Mouse (Mus musculus): ENCODE results near the gene Tbccd1. TPM values are rescaled to one million over a fixed set of nuclear protein-coding genes. Genes with fewer than 3 reads are reported as not detected.

The Tbccd1 gene
- polyA plus RNA-seq, 1 experiment from 2014 or later: 24.0 TPM

DNA sequence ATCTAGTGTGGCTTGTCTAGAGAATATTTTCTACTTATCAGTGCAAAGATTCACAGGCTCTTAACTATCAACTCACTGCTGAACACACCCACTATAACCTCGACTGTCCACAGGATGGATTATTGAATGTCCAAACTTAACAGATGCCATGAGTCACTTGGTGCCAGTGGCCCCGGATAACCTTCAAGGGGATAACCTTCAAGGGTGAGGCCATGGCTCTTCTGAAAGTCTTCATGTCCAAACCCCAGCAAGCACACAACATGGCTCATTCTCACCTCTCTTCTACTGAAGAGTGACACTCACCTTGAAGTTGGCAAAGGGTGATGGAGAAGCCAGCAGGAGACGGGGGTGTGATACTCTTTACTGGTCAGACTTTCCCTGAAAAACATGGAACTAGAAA lies 29.3 kb upstream of the Tbccd1 start:
- Histone ChIP-seq H3K4me3 (replicated peaks) (no peak overlapping the region), H3K4me2 (no peak overlapping the region), H3K9ac (no peak overlapping the region; the same call in 1 of the 2 replicates), H3K36me3 (no peaks in the 10 kb centered on the region), H3K27me3 (no peaks in the 10 kb centered on the region), H3K9me3 (replicated peaks) (no peaks in the 10 kb centered on the region), H3K4me1 (replicated peaks) (peaks cover 41% of the 10 kb centered on the region), H3K27ac (no peak overlapping the region)
- 53% methylated on average over 3 of the region's 3 CpGs for WGBS (ENCODE audit: insufficient replicate concordance)
- DNase-seq (no peak), ATAC-seq (ENCODE audit: low read depth) (no peak)

DNA sequence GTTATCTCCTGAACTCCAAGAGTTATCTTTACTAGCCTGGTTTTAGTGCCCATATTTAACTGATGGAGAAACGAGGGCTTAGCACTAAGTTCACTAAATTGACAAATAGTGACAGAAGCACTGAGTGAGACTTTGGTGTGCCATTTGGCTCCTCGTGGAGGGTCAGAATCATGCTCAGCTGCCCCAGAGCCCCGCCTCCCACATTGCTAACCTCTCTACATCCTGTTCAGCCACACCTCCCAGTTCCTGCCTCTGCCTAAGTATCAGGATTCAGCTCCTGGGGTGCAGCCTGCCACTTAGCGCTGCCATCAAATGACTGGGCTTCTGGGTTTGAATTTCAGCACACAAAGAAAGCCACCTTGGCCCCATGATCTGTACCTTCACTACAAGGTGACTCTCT lies 27.9 kb upstream of the Tbccd1 start:
- 22% methylated on average over 4 of the region's 4 CpGs for WGBS (ENCODE audit: insufficient replicate concordance)

DNA sequence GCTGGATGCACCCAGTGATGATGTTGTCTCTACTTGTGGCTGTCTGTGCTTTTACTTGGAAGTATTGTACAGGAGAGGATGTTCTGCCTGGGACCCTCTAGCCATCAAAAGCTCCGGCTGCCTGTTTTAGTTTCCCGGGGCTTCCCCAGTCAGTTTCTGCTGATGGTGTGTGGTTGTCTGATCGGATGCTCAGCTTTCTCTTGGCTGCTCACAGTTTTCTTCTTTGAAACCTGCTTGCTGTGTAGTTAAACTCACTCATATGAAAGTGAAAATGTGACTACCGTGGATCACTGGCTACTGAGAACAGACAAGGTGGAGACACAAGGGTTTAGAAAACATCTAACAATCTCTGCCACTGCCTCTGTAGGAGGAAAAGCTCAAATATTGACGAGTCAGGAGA lies 26.0 kb upstream of the Tbccd1 start:
- H3K27me3 ChIP-seq: no peaks in the 10 kb centered on the region
- H3K4me3 ChIP-seq (replicated peaks): no peak overlapping the region
- no peaks in the 10 kb centered on the region for H3K9me3 ChIP-seq (replicated peaks)
- ATAC-seq (ENCODE audit: low read depth) (no peak), DNase-seq (no peak)
- no peak overlapping the region for H3K4me2 ChIP-seq
- H3K27ac ChIP-seq: no peak overlapping the region
- WGBS (ENCODE audit: insufficient replicate concordance): 60% methylated on average over 5 of the region's 5 CpGs
- H3K36me3 ChIP-seq: no peaks in the 10 kb centered on the region
- no peak overlapping the region for H3K9ac ChIP-seq
- peaks cover 51% of the 10 kb centered on the region for H3K4me1 ChIP-seq (replicated peaks)

More for the DNA sequence above, 27.9 kb upstream of the Tbccd1 start:
- no peak overlapping the region for H3K27ac ChIP-seq
- no peak for DNase-seq
- H3K9ac ChIP-seq: no peak overlapping the region
- peaks cover 48% of the 10 kb centered on the region for H3K4me1 ChIP-seq (replicated peaks)
- ATAC-seq (ENCODE audit: low read depth): no peak
- H3K9me3 ChIP-seq (replicated peaks): no peaks in the 10 kb centered on the region
- no peaks in the 10 kb centered on the region for H3K36me3 ChIP-seq
- no peak overlapping the region for H3K4me3 ChIP-seq (replicated peaks)
- H3K4me2 ChIP-seq: no peak overlapping the region
- H3K27me3 ChIP-seq: no peaks in the 10 kb centered on the region

DNA sequence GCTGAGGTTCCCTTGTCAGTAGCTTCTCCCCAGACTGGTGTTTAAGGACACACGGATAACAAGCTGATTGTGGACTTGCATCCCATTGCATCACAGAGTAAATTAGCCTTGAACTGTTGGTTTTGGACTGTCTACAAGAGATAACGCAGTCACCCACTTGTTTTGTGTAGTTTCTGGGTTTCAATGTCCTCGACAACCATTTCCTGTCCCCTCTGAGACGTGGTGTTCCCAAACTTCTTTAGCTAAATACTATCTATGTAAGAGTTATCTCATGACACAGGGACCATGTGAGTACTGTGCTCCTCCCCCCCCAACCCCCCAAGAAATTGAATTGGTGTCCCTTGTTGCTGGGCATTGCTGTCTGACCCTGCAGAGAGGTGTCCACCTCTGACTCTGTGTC lies 24.0 kb upstream of the Tbccd1 start:
- H3K4me2 ChIP-seq: no peak overlapping the region
- peaks cover 49% of the 10 kb centered on the region for H3K4me1 ChIP-seq (replicated peaks)
- H3K36me3 ChIP-seq: no peaks in the 10 kb centered on the region
- H3K4me3 ChIP-seq (replicated peaks): no peak overlapping the region
- H3K27me3 ChIP-seq: no peaks in the 10 kb centered on the region
- DNase-seq (no peak), ATAC-seq (ENCODE audit: low read depth) (peak; percentile 49)
- no peaks in the 10 kb centered on the region for H3K9me3 ChIP-seq (replicated peaks)
- 21% methylated on average over 4 of the region's 4 CpGs for WGBS (ENCODE audit: insufficient replicate concordance)
- H3K9ac ChIP-seq: no peak overlapping the region
- H3K27ac ChIP-seq: peak overlapping the region; percentile 75

- DNase-seq (no peak), ATAC-seq (ENCODE audit: low read depth) (no peak)
- no peak overlapping the region for H3K9ac ChIP-seq
- H3K4me1 ChIP-seq (replicated peaks): peaks cover 45% of the 10 kb centered on the region
- no peaks in the 10 kb centered on the region for H3K9me3 ChIP-seq (replicated peaks)
- H3K36me3 ChIP-seq: no peaks in the 10 kb centered on the region
- WGBS (ENCODE audit: insufficient replicate concordance): 41% methylated on average over 6 of the region's 6 CpGs
- no peak overlapping the region for H3K4me3 ChIP-seq (replicated peaks)
- H3K27ac ChIP-seq: peak overlapping the region; percentile 74
- H3K4me2 ChIP-seq: no peak overlapping the region
- no peaks in the 10 kb centered on the region for H3K27me3 ChIP-seq
Measured at GRCm38 (mm10) chr16:22880900-22881299, 23.4 kb upstream of the Tbccd1 start.

DNA sequence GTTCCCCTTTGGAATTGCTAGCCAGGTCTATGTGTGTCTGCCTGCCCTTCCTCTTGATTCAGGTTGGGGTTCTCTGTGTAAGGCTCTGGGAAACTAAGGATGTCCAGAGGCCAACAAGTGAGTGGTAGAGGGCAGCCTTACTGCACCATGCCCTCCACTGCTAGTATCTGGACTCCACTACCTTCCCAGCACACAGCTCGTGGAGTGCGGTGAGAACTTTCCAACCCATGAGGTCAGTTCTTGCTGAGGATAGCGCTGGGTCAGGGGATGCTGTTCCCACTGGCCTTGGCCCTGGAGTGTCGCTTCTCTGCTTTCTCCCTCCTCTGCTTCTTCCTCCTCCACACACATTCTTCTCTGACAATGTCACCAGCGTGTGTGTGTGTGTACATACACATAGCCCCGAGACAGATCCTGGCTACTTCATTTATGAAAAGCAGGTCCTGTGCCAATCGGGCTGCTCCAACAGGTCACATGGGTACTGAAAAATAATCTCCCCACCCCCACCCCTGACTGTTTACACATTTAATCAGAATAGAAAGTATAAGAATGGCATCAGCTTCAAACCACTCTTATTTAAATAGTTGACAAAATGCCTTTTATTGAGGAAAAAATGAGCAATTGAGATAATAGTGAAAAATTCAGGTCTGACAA lies 22.6 kb upstream of the Tbccd1 start:
- Histone ChIP-seq H3K9me3 (replicated peaks) (no peaks in the 10 kb centered on the region), H3K4me2 (no peak overlapping the region), H3K4me1 (replicated peaks) (peaks cover 45% of the 10 kb centered on the region), H3K9ac (no peak overlapping the region), H3K27me3 (no peaks in the 10 kb centered on the region), H3K36me3 (no peaks in the 10 kb centered on the region), H3K27ac (peak overlapping the region; percentile 74), H3K4me3 (replicated peaks) (no peak overlapping the region)
- no peak for DNase-seq
- WGBS (ENCODE audit: insufficient replicate concordance): 62% methylated on average over 7 of the region's 7 CpGs
- ATAC-seq (ENCODE audit: low read depth): 0 out of 2 replicates have a peak, but pooled peaks have one; percentile 11

- H3K4me3 ChIP-seq (replicated peaks): no peak overlapping the region
- WGBS (ENCODE audit: insufficient replicate concordance): 62% methylated on average over 7 of the region's 7 CpGs
- H3K4me2 ChIP-seq: no peak overlapping the region
- no peak overlapping the region for H3K27ac ChIP-seq
- H3K27me3 ChIP-seq: no peaks in the 10 kb centered on the region
- H3K4me1 ChIP-seq (replicated peaks): peaks cover 40% of the 10 kb centered on the region
- H3K9ac ChIP-seq: no peak overlapping the region
- DNase-seq (no peak), ATAC-seq (ENCODE audit: low read depth) (no peak)
- peaks cover under 1% of the 10 kb centered on the region; the same call in 1 of the 2 replicates for H3K36me3 ChIP-seq
- no peaks in the 10 kb centered on the region for H3K9me3 ChIP-seq (replicated peaks)
Measured at GRCm38 (mm10) chr16:22878716-22879115, 21.2 kb upstream of the Tbccd1 start.

DNA sequence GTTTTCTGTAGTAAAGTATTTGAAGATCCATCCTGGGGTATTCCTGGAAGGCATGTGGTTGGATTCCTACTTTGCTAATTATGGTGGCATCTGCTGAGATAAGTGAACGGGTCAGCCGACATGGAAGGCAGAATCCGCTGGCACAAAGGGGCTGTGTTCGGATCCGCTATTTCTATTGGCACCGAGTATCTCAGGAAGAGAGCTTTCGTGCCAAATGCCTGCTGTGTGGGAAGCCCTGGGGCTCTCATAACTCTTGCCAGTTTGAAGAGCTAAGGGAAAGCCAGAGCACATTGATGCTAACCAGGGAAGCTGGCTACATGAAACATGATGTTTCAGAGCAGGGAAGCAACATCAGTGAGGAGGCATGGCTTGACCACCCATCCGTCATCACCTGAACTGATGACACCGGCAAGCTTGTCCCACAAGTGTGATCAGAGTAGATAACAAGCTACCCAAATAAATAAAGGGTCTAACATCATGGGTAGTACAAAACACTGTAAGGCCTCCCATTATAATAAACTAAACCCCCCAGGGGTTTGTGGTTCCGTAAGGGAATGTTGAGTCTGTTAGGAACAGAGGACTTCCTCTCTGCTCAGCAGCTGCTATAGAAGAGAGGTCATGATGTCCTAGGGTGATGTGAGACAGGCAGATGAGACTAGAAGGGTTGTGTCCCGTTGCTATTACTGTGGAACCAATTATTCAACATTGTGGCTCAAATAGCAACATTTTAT lies 20.4 kb upstream of the Tbccd1 start:
- ATAC-seq (ENCODE audit: low read depth): no peak
- Histone ChIP-seq H3K27ac (no peak overlapping the region), H3K36me3 (peaks cover 10% of the 10 kb centered on the region), H3K9me3 (replicated peaks) (no peaks in the 10 kb centered on the region), H3K9ac (no peak overlapping the region), H3K4me3 (replicated peaks) (no peak overlapping the region), H3K27me3 (no peaks in the 10 kb centered on the region), H3K4me1 (replicated peaks) (peaks cover 35% of the 10 kb centered on the region), H3K4me2 (no peak overlapping the region)
- no peak for DNase-seq
- 76% methylated on average over 11 of the region's 11 CpGs for WGBS (ENCODE audit: insufficient replicate concordance)

DNA sequence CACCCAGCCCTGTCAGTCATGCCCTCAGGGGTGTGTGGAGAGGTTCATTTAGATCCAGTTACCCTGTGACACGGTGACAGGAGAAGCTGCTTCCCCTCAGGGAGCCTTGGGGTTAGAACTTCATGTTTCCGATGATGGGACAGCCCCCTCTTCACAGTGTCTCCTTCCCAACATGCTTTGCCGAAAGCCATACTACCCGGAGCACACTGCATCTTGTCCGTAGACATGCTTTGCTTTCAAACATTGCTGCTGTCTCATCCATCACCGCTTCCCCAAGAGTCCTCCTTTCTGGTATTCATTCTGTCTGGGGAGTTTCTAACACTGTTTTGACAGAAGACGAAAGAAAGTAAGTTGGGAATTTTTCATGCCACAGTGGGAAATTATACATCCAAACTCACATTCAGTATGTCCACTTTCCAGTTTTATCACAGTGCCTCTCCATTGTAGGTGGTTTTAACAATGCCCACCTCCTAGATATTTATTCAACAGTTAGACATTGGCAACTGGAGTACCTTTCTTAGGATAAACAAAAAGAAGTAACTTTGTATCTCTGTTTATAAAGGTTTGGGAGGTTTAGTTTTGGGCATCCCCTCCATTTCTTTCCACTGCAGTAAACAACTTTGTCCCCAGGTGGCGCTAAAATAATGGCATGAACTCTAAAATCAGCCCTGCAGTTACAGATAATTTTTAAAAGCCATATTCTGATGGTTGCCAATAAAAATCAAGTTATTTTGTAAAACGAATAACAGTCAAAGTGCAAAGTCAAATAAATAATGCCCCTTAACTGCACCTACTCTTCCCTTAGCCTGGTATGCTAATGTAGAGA lies 19.0 kb upstream of the Tbccd1 start:
- no peak for DNase-seq
- ATAC-seq (ENCODE audit: low read depth): no peak
- Histone ChIP-seq H3K36me3 (peaks cover 24% of the 10 kb centered on the region), H3K4me1 (replicated peaks) (peaks cover 22% of the 10 kb centered on the region), H3K9me3 (replicated peaks) (no peaks in the 10 kb centered on the region), H3K9ac (no peak overlapping the region), H3K27me3 (no peaks in the 10 kb centered on the region), H3K4me3 (replicated peaks) (no peak overlapping the region), H3K27ac (no peak overlapping the region), H3K4me2 (no peak overlapping the region)
- WGBS (ENCODE audit: insufficient replicate concordance): 44% methylated on average over 9 of the region's 9 CpGs

- no peaks in the 10 kb centered on the region for H3K9me3 ChIP-seq (replicated peaks)
- DNase-seq (no peak), ATAC-seq (ENCODE audit: low read depth) (no peak)
- H3K9ac ChIP-seq: no peak overlapping the region
- no peaks in the 10 kb centered on the region for H3K27me3 ChIP-seq
- H3K4me3 ChIP-seq (replicated peaks): no peak overlapping the region
- peaks cover 54% of the 10 kb centered on the region for H3K36me3 ChIP-seq
- no peak overlapping the region for H3K27ac ChIP-seq
- 77% methylated on average over 4 of the region's 4 CpGs for WGBS (ENCODE audit: insufficient replicate concordance)
- H3K4me2 ChIP-seq: no peak overlapping the region
- no peaks in the 10 kb centered on the region for H3K4me1 ChIP-seq (replicated peaks)
Measured at GRCm38 (mm10) chr16:22873369-22873768, 15.9 kb upstream of the Tbccd1 start.

DNA sequence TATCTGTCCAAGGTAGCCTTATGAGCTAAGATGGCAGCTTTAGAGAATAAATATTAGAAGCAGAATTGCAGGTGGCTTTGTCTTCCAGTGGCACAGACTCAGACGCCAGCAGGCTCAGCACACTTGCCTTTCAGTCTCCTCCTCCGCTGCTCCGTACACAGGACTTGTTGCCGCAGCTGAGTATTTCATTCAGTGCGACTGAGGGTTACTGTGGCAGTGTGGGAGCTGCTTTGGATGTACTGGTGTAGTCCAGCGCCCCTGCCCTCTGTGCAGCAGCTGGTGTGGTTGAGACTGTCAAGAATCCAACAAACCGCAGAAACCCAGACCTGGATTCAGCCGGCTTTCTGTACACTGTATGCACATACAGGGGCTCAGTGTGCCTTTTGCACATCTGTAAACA lies 14.9 kb upstream of the Tbccd1 start:
- Histone ChIP-seq H3K36me3 (peaks cover 63% of the 10 kb centered on the region), H3K27me3 (no peaks in the 10 kb centered on the region)

More for the DNA sequence above, 14.9 kb upstream of the Tbccd1 start:
- Histone ChIP-seq H3K4me3 (replicated peaks) (no peak overlapping the region), H3K9ac (no peak overlapping the region), H3K4me2 (no peak overlapping the region), H3K27ac (no peak overlapping the region), H3K4me1 (replicated peaks) (no peaks in the 10 kb centered on the region), H3K9me3 (replicated peaks) (no peaks in the 10 kb centered on the region)
- ATAC-seq (ENCODE audit: low read depth) (no peak), DNase-seq (no peak)
- WGBS (ENCODE audit: insufficient replicate concordance): 90% methylated on average over 8 of the region's 8 CpGs
